Mouse (Mus musculus) T-cell, adult 2 months (primary cell): ENCODE measurements around the gene Hist1h2bg.
"Not testable (repeated sequence)": the region's sequence is repeated elsewhere in the genome, so short reads cannot be mapped to it uniquely, and the experiment has no call there.

Experiments used
- DNase-seq: peaks from one replicate; pipeline ENCODE4 v3.0.0; 2022; ENCODE audit warnings: low spot score

The Hist1h2bg gene

DNA sequence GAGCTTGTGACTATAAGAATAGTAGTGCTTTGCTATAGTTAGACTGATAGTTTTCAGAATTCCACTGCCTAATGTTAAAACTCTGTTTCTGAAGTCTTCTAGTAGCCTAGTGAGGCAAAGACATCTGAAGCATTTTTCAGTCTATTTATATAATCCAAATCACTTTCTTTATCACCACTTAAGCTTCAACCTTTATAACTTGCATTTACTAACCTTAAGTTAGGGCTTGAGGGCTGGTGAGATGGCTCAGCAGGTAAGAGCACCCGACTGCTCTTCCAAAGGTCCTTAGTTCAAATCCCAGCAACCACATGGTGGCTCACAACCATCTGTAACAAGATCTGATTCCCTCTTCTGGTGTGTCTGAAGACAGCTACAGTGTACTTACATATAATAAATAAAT is 31.4 kb upstream of the Hist1h2bg start:
- not testable (repeated sequence) for DNase-seq

GRCm38 (mm10) chr13:23541497-23541896 is 29.7 kb upstream of the Hist1h2bg start:
- no peak for DNase-seq

- DNase-seq, result not testable (repeated sequence)
Measured at GRCm38 (mm10) chr13:23542225-23542980, 28.8 kb upstream of the Hist1h2bg start.

DNA sequence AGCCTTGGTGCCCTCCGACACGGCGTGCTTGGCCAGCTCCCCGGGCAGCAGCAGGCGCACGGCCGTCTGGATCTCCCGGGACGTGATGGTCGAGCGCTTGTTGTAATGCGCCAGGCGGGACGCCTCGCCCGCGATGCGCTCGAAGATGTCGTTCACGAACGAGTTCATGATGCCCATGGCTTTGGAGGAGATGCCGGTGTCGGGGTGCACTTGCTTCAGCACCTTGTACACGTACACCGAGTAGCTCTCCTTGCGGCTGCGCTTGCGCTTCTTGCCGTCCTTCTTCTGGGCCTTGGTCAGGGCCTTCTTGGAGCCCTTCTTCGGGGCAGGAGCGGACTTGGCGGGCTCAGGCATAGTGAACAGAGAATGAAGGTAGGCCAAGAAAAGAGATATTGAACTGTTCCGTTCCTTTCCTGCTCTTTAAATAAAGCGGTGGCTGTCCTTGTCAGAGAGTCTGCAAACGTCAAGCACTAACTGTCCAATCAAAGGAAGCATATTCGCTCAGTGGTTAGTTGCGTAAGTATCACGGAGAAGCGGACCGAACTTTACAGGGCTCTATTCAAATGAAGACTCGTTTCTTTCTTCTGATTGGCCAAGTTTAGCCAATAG is 28.1 kb upstream of the Hist1h2bg start, which contains the start of gene Hist1h2bh:
Hist1h2bh (minus strand) TSS at position 394 of the 609 bp plus-strand sequence.
- peak; percentile 83 for DNase-seq

- peak; percentile 83 for DNase-seq
Measured at GRCm38 (mm10) chr13:23543965-23544786, 27.0 kb upstream of the Hist1h2bg start, which contains the start of gene Hist1h3f. TSS of gene Hist1h3f (plus strand) at chr13:23544052.

GRCm38 (mm10) chr13:23544787-23545120 is 26.4 kb upstream of the Hist1h2bg start:
- DNase-seq, result not testable (repeated sequence)

DNA sequence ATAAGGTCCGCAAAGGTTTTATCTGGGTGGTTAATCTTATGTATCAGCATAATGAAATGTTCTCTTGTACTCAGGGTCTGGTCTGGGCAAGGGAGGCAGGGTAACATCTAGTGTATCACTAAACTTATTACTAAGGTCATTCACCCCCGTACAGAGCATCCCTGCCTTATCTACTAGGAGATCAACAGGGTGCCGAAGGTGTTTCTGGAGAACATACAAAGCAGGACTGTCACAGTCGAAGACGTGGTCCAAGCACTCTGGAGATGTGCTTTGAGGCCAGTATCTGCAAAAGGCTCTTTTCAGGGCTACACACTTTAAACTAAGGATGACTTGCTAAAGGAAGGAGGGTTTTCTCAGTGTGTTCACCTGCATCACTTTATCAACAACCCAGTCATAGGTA is 24.5 kb upstream of the Hist1h2bg start:
- no peak for DNase-seq

DNA sequence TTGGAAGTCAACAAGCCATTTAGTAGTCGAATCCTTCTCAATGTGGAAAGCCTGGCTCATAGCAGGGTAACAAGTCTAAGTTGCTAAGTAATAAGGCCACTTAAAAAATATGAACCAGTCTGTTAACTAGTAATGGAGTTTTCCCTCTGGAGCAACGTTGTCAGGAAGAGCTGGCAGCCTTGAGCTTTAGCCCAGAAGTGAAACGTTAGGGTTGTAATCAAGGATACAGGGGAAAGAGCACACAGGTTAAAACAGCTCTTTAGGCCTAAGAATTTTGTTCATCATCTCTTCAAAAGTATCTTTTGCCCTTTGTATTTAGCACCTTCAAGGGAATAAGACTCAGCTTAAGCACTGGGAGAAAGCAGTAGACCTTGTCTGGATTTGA is 20.4 kb upstream of the Hist1h2bg start:
- no peak for DNase-seq

- DNase-seq, result peak; percentile 83
Measured at GRCm38 (mm10) chr13:23551146-23551834, 19.9 kb upstream of the Hist1h2bg start, which contains the start of gene Hist1h4f. TSS of gene Hist1h4f (minus strand) at chr13:23551648.

DNA sequence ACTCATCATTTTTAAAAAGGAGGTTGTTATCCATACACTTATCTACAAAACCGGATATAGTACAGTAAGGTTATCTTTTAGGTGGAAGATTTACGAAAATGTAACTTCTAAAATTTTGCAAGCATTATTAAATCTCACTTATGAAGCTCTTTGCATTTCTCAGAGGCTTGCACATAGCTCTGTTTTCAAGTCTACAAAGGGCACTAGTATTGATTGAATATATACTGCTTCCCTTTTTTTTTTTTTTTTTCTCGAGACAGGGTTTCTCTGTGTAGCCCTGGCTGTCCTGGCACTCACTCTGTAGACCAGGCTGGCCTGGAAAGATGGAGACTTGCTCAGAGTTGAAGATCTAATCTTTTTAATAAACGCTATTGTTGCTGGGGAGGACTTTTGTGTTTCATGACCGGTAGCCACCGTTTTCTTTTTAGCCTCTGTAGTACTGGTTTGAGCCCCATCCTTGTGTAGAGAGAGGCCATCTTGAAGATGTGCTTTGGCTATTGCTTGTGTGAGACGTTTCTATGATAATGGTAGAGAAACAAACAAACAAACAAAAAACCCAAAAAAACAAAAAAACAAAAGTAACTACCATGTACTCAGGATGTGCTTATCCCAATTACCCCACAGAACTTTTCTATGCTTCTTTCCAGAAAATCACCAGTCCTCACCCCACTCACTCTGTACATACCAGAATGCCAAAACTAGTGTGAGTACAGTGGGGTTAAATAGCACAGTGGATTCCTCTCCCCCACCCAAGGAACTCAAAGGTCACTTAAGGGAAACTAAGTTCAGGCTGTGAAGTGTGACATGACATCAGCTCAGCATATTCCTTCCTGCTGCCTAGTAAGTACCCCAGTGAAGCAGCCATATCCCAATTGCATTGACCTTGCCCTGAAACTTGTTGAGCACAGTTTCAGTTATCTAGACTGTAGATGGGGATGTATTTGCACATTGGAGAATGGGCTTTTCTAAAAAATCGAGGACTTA is 19.0 kb upstream of the Hist1h2bg start:
- DNase-seq, result no peak

DNA sequence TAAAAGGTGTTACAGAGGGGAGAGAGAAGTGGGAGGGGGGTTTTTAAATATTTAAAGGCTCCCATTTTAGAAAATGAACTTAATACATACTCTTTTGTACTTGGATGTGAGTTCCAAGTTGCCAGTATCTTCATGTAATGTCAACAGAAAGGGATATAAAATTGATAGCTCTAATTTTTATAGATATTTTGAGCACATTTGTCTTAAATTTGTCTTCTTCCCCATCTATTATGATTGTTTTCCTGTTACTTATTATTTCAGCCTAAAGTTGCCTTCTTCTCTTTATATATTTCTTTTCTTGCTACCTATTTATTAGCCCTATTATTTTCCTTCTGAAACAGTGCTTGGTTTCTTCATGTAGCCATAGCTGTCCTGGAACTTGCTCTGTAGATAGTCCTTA is 18.2 kb upstream of the Hist1h2bg start, which contains the start of gene Hist1h1d:
Hist1h1d (plus strand) TSS at position 301 of the 400 bp plus-strand sequence.
- no peak for DNase-seq

- no peak for DNase-seq
Measured at GRCm38 (mm10) chr13:23554393-23554792, 16.8 kb upstream of the Hist1h2bg start.

GRCm38 (mm10) chr13:23554925-23555838 is 16.0 kb upstream of the Hist1h2bg start:
- peak; percentile 60 for DNase-seq

DNA sequence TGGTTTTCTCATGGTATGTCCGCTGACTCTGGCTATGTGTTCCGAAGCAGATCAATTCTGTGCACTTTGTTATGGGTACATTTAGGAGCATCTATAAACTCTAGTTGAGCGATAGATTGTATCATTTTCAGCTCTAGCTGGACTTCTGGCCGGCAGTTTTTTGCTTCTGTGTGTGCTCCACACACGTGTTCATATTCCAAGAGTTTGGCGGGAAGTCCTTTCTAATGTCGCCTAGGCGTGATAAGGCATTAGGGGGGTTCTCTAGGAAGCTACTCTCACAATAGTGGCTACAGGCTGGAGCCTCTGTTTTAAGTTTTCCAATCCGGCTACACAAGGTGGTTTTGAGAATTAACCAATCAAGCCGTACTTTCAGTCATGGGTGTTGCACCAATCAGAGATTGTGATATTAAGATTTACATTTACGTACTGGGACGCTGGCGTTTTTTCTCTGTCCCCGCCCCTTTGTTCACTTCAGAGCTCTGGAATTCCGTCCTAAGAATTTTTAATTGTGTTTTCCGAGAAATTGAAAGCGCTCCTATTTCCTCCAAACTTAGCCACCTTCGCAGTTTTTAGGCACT is 15.3 kb upstream of the Hist1h2bg start:
- peak; percentile 63 for DNase-seq

DNA sequence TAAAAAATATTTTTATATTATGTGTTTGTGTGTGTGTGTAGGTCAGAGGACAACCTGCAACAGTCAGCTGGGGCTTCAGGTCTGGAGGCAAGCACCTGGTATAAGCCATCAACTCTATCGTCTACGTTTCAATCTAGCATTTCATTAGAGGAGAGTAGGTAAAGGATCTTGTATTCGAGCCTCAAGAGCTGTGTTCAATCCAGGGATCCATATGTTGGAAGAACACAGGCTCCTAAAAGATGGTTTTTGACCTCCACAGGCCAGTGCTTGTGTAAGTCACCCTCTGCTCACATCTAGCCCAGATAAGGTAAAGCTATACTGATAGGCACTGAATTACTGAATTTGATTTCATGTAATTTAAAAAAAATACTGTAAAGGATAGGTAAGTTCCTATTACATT is 14.3 kb upstream of the Hist1h2bg start:
- DNase-seq, result no peak

GRCm38 (mm10) chr13:23560699-23561098 is 10.5 kb upstream of the Hist1h2bg start:
- DNase-seq, result not testable (repeated sequence)

DNA sequence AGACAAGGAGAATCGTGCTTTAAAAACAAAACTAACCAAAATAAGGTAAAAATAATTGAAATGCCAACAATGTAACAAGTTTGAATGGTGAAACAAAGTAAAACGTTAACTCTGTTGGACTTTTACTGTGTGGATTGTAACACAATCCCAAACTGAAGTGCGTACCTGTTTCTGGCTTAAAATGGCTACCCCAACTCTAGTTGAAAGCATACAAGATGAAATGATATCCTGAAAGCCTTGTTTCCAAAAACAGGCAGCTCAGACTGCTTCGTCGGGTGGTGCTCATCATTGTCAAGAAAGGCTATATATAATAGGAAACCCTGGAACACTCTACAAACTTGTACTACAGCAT is 9.7 kb upstream of the Hist1h2bg start:
- not testable (repeated sequence) for DNase-seq

GRCm38 (mm10) chr13:23561883-23562659 is 9.1 kb upstream of the Hist1h2bg start, which contains the start of gene Hist1h3e:
TSS of gene Hist1h3e (minus strand) at chr13:23562369.
- peak; percentile 95 for DNase-seq
